Mouse (Mus musculus): Measurements from ENCODE around the gene Slc39a11. TPM values are rescaled to one million over a fixed set of nuclear protein-coding genes. Genes with fewer than 3 reads are reported as not detected.

Gene Slc39a11
- total and polyA plus RNA-seq, 3 experiments: 43.2 to 54.4 (median 51.0) TPM

DNA sequence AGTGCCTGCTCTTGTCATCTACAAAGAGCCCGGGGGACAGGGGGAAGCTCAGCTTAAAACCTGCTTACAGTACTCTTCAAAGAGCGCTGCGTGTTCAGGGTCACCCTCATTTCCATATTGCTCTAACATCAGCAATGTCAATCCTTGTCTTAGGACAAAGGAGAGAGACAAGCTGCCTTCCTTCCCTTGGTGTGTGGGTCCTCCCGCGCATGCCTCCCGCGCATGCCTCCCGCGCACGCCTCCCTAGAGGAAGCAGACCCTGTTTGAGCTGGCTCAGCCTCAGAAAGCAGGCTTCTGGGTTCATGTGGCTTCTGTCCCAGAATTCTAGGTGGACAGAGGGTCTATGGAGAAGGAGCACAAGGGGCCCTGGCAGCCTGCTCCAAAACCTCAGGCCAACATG is 404.2 kb downstream of the Slc39a11 start:
- H3K4me2 ChIP-seq (ENCODE audit: insufficient read depth, low read depth, poor library complexity, severe bottlenecking): no peak overlapping the region
- H3K36me3 ChIP-seq (replicated peaks in 1 of 2; ENCODE audit: control insufficient read depth in 1 of 2, insufficient read depth in 1 of 2, low read length in 1 of 2): peaks cover 0 to 52% of the 10 kb centered on the region in 2 experiments
- H3K27me3 ChIP-seq (replicated peaks): no peaks in the 10 kb centered on the region
- TF ChIP-seq SIN3A (IDR thresholded peaks at IDR 0.05; ENCODE audit: low read length): no peak
- no peak for TF ChIP-seq RAD21 (IDR thresholded peaks at IDR 0.05; ENCODE audit: low read depth, low read length)
- no peak for TF ChIP-seq MAFK (IDR thresholded peaks at IDR 0.05; ENCODE audit: insufficient replicate concordance, low read length)
- no peak for TF ChIP-seq ELF1 (IDR thresholded peaks at IDR 0.05; ENCODE audit: low read depth, low read length)
- TF ChIP-seq ZNF384 (IDR thresholded peaks at IDR 0.05; ENCODE audit: low read depth, low read length): no peak
- TF ChIP-seq MAX (IDR thresholded peaks at IDR 0.05; ENCODE audit: low read length): no peak
- no peak for TF ChIP-seq TCF12 (IDR thresholded peaks at IDR 0.05; ENCODE audit: low read depth, low read length)
- H3K9ac ChIP-seq (ENCODE audit: insufficient read depth, low read depth): no peak overlapping the region
- no peaks in the 10 kb centered on the region for H3K9me3 ChIP-seq (replicated peaks; ENCODE audit: low read length)
- H3K27ac ChIP-seq (ENCODE audit: insufficient read depth, low read depth): no peak overlapping the region
- in situ Hi-C loops (cut with MboI; ENCODE audit: low pct_ligation_motif_present, low pct_unique_long_range_greater_than_20kb, low sequenced_read_pairs): no loop called here
- dilution Hi-C loops (cut with MboI; ENCODE audit: extremely low pct_ligation_motif_present, extremely low pct_unique_long_range_greater_than_20kb, low sequenced_read_pairs): no loop called here
- H3K79me2 ChIP-seq (replicated peaks; ENCODE audit: control insufficient read depth, extremely low read depth, insufficient read depth, poor library complexity, severe bottlenecking): no peaks in the 10 kb centered on the region
- no peak for DNase-seq (ENCODE audit: extremely low read depth)
- no peak overlapping the region for H3K4me3 ChIP-seq (replicated peaks in 1 of 3; ENCODE audit: low read depth in 2 of 3, low read length in 2 of 3, poor library complexity in 1 of 3)
- H3K4me1 ChIP-seq (ENCODE audit: control insufficient read depth in 1 of 2, insufficient read depth in 2 of 2): peaks cover 0 to under 1% of the 10 kb centered on the region in 2 experiments; a peak in 1 of 4 replicates

- Histone ChIP-seq H3K9me3 (replicated peaks; ENCODE audit: low read length) (no peaks in the 10 kb centered on the region), H3K4me3 (replicated peaks in 1 of 3; ENCODE audit: low read depth in 2 of 3, low read length in 2 of 3, poor library complexity in 1 of 3) (no peak overlapping the region), H3K36me3 (replicated peaks in 1 of 2; ENCODE audit: control insufficient read depth in 1 of 2, insufficient read depth in 1 of 2, low read length in 1 of 2) (no peaks in the 10 kb centered on the region), H3K27ac (ENCODE audit: insufficient read depth, low read depth) (no peak overlapping the region), H3K4me1 (ENCODE audit: control insufficient read depth in 1 of 2, insufficient read depth in 2 of 2) (peaks cover 0 to 8% of the 10 kb centered on the region in 2 experiments; a peak in 2 of 4 replicates), H3K27me3 (replicated peaks) (peaks cover 4% of the 10 kb centered on the region), H3K4me2 (ENCODE audit: insufficient read depth, low read depth, poor library complexity, severe bottlenecking) (no peak overlapping the region), H3K9ac (ENCODE audit: insufficient read depth, low read depth) (no peak overlapping the region), H3K79me2 (replicated peaks; ENCODE audit: control insufficient read depth, extremely low read depth, insufficient read depth, poor library complexity, severe bottlenecking) (no peaks in the 10 kb centered on the region)
- no peak for DNase-seq (ENCODE audit: extremely low read depth)
- in situ Hi-C loops (cut with MboI; ENCODE audit: low pct_ligation_motif_present, low pct_unique_long_range_greater_than_20kb, low sequenced_read_pairs) (no loop called here), dilution Hi-C loops (cut with MboI; ENCODE audit: extremely low pct_ligation_motif_present, extremely low pct_unique_long_range_greater_than_20kb, low sequenced_read_pairs) (no loop called here)
- TF ChIP-seq ZKSCAN1 (IDR thresholded peaks at IDR 0.05; ENCODE audit: borderline replicate concordance, low read depth, low read length) (no peak), TCF12 (IDR thresholded peaks at IDR 0.05; ENCODE audit: low read depth, low read length) (no peak), SIN3A (IDR thresholded peaks at IDR 0.05; ENCODE audit: low read length) (no peak), JUN (IDR thresholded peaks at IDR 0.05; ENCODE audit: insufficient read depth, low read depth, low read length) (no peak), PAX5 (IDR thresholded peaks at IDR 0.05; ENCODE audit: low read length) (no peak), TBP (conservative IDR thresholded peaks at IDR 0.05; ENCODE audit: low read depth, low read length) (no peak)
Measured at GRCm38 (mm10) chr11:113234432-113234831, 415.4 kb downstream of the Slc39a11 start.

DNA sequence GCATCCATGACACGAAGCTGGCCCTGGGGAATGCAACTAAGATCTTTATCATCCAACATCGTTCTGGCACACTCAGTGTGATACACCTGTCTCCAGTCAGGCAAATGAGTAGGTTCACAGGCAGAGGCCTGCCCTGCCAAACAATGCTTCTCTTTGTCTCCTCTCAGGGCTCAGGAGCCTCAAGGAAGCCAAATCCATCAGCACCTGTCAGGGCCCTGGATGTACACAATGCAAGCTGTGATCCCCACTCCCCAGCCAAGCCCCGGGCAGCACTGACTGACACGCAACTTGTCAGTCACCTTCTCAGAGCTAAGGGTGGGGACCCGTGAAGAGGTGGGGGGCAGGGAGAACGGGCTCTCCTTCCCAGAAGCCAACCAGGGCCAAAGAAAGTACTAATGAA is 417.8 kb downstream of the Slc39a11 start:
- Histone ChIP-seq H3K36me3 (replicated peaks in 1 of 2; ENCODE audit: control insufficient read depth in 1 of 2, insufficient read depth in 1 of 2, low read length in 1 of 2) (no peaks in the 10 kb centered on the region), H3K27me3 (replicated peaks) (peaks cover 18% of the 10 kb centered on the region), H3K9me3 (replicated peaks; ENCODE audit: low read length) (no peaks in the 10 kb centered on the region), H3K79me2 (replicated peaks; ENCODE audit: control insufficient read depth, extremely low read depth, insufficient read depth, poor library complexity, severe bottlenecking) (no peaks in the 10 kb centered on the region), H3K4me1 (ENCODE audit: control insufficient read depth in 1 of 2, insufficient read depth in 2 of 2) (0 out of 4 replicates have a peak, but pooled peaks cover 0 to 2% of the 10 kb centered on the region in 2 experiments), H3K27ac (ENCODE audit: insufficient read depth, low read depth) (no peak overlapping the region), H3K4me3 (replicated peaks in 1 of 3; ENCODE audit: low read depth in 2 of 3, low read length in 2 of 3, poor library complexity in 1 of 3) (no peak overlapping the region), H3K9ac (ENCODE audit: insufficient read depth, low read depth) (no peak overlapping the region), H3K4me2 (ENCODE audit: insufficient read depth, low read depth, poor library complexity, severe bottlenecking) (no peak overlapping the region)
- dilution Hi-C loops (cut with MboI; ENCODE audit: extremely low pct_ligation_motif_present, extremely low pct_unique_long_range_greater_than_20kb, low sequenced_read_pairs) (no loop called here), in situ Hi-C loops (cut with MboI; ENCODE audit: low pct_ligation_motif_present, low pct_unique_long_range_greater_than_20kb, low sequenced_read_pairs) (no loop called here)
- DNase-seq (ENCODE audit: extremely low read depth): no peak
- TF ChIP-seq USF2 (conservative IDR thresholded peaks at IDR 0.05; ENCODE audit: low read depth, low read length) (no peak), CHD1 (IDR thresholded peaks at IDR 0.05; ENCODE audit: low read depth, low read length) (no peak), BHLHE40 (IDR thresholded peaks at IDR 0.05; ENCODE audit: low read depth, low read length) (no peak), JUN (IDR thresholded peaks at IDR 0.05; ENCODE audit: insufficient read depth, low read depth, low read length) (no peak), MAFK (IDR thresholded peaks at IDR 0.05; ENCODE audit: insufficient replicate concordance, low read length) (no peak), MEF2A (IDR thresholded peaks at IDR 0.05; ENCODE audit: borderline replicate concordance, low read depth, low read length) (no peak), SIN3A (IDR thresholded peaks at IDR 0.05; ENCODE audit: low read length) (no peak), NELFE (IDR thresholded peaks at IDR 0.05; ENCODE audit: low read depth, low read length) (no peak), CTCF (conservative IDR thresholded peaks at IDR 0.05 in 1 of 2, IDR thresholded peaks at IDR 0.05 in 1 of 2; ENCODE audit: low read depth in 2 of 2, low read length in 2 of 2) (no peak), ELF1 (IDR thresholded peaks at IDR 0.05; ENCODE audit: low read depth, low read length) (no peak), ZC3H11A (IDR thresholded peaks at IDR 0.05; ENCODE audit: low read depth, low read length) (no peak)

Measured in CH12.LX (cell line).